Mouse (Mus musculus) forebrain, embryonic 16.5 days (tissue): ENCODE data around the gene Foxp1. TPM values are rescaled to one million over a fixed set of nuclear protein-coding genes. Genes with fewer than 3 reads are reported as not detected.

Source experiments
- ATAC-seq: fragments of 200-750 bp; cut with Nextera tagmentation; 2 replicates; pipeline ENCODE4 v1.8.0; 2017; ENCODE audit warnings: mild to moderate bottlenecking, moderate library complexity
- H3K27ac ChIP-seq: fragments of 300-500 bp; sonication (generic); 2 replicates; pipeline ENCODE4 v1.5.1; 2014; ENCODE audit warnings: low read length, control low read depth
- H3K27me3 ChIP-seq: fragments of 300-500 bp; sonication (generic); replicated peaks from 2 replicates; pipeline ENCODE4 v1.6.1; 2014; ENCODE audit warnings: low read length; ENCODE audit not compliant: control insufficient read depth, insufficient read depth
- H3K36me3 ChIP-seq: fragments of 300-500 bp; sonication (generic); 2 replicates; pipeline ENCODE4 v1.6.1; 2014; ENCODE audit not compliant: control insufficient read depth, insufficient read depth
- H3K4me1 ChIP-seq: fragments of 300-500 bp; sonication (generic); replicated peaks from 2 replicates; pipeline ENCODE4 v1.6.1; 2014; ENCODE audit warnings: low read length; ENCODE audit not compliant: control insufficient read depth, insufficient read depth
- H3K4me2 ChIP-seq: fragments of 300-500 bp; sonication (generic); 2 replicates; pipeline ENCODE4 v1.6.1; 2014; ENCODE audit warnings: mild to moderate bottlenecking, low read length, control low read depth
- H3K4me3 ChIP-seq: fragments of 300-500 bp; sonication (generic); replicated peaks from 2 replicates; pipeline ENCODE4 v1.5.1; 2014; ENCODE audit warnings: mild to moderate bottlenecking, low read length, control low read depth
- H3K9ac ChIP-seq: fragments of 300-500 bp; sonication (generic); replicated peaks from 2 replicates; pipeline ENCODE4 v1.6.1; 2014; ENCODE audit warnings: low read depth, low read length, control low read depth
- H3K9me3 ChIP-seq: fragments of 300-500 bp; sonication (generic); 2 replicates; pipeline ENCODE4 v1.6.1; 2016; ENCODE audit warnings: low read length; ENCODE audit not compliant: control insufficient read depth
- WGBS: fragments of 180-500 bp; shearing (Covaris S2); extraction: QIAGEN DNeasy Blood & Tissue Kit; methylation state at CpG from one replicate; pipeline ENCODE4 v1.1.7; 2014; 5-methylcytosine and 5-hydroxymethylcytosine counted together
- polyA plus RNA-seq: library from polyadenylated mRNA; unstranded; fragments of >200 nt; fragmentation: Nextera tagmentation; extraction: Ambion mirVana; gene quantifications from 2 replicates; pipeline ENCODE4 v1.2.1, GENCODE M21; 2015

The Foxp1 gene
- 115 and 123 TPM in 2 replicates for polyA plus RNA-seq

DNA sequence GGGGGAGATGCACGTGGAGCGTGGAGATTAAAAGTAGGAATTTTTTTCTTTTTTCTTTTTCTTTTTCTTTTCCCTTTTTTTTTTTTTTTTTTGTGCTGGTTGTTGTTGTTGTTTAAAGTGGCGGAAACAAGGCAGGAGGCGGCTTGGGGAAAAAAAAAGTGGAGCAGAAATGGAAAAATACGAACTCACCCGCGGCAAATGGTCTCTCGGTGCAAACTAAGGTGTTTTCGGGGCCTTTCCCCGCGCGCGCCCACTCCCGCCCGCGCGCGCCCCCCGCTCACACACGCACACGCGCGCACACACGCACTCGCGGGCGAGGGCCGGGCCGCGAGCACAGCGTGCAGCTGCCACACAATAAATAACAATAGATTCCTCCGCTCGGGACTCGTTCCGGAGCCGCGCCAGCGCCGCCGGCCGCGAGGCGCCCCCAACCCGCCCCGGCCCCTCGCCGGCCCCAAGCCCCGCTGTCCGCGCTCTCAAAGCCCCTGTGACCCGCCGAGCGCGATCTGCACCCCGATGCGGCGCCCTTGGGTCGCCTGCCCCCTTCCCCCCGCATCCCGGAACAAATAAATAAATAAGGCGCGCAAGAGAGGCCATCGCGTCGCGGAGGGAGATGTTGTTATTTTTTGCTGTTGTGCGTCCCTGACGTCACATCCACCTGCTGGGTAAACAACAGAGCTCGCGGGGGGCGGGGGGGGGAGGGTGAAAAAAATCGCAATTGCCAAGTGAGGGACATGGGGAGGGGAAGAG is at the start of gene Foxp1:
TSS of gene Foxp1 (minus strand) at position 363 of the 750 bp plus-strand sequence.
- peaks cover 17% of the 10 kb centered on the region for H3K4me1 ChIP-seq
- WGBS: under 1% methylated on average over 55 of the region's 72 CpGs
- H3K36me3 ChIP-seq: no peaks in the 10 kb centered on the region
- H3K9ac ChIP-seq: peak within 1 kb of the TSS; percentile 91
- H3K27ac ChIP-seq: peak within 1 kb of the TSS; percentile 98
- no peaks in the 10 kb centered on the region for H3K27me3 ChIP-seq
- peaks cover 4% of the 10 kb centered on the region; the same call in 1 of the 2 replicates for H3K9me3 ChIP-seq
- ATAC-seq: peak; percentile 52
- peak within 1 kb of the TSS; percentile 99 for H3K4me2 ChIP-seq
- H3K4me3 ChIP-seq: peak within 1 kb of the TSS; percentile 64

DNA sequence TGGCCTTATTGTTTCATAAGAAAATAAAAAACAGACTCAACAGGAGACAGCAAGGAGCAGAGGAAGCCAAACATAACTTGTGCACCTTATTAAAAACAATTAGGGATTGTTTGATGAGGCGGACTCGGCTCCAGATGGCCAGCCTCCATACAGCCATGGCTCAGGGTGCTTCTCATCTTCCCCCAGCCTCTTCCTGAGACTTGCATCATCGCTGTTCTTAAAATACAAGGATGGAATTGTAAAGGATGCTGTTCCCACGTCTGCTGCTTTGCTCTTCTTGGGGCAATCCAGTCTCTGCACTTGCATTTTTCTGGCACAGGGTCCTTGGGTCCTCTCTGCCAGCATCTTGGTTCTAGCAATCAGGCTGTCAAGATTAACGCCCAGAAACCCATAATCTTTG is 49.5 kb upstream of the Foxp1 start:
- H3K9me3 ChIP-seq: no peaks in the 10 kb centered on the region
- no peaks in the 10 kb centered on the region for H3K27me3 ChIP-seq
- H3K9ac ChIP-seq: no peak overlapping the region
- H3K4me1 ChIP-seq: peaks cover 3% of the 10 kb centered on the region; the same call in 1 of the 2 replicates
- H3K36me3 ChIP-seq: no peaks in the 10 kb centered on the region
- ATAC-seq: no peak
- H3K4me3 ChIP-seq: no peak overlapping the region
- H3K4me2 ChIP-seq: no peak overlapping the region
- no peak overlapping the region for H3K27ac ChIP-seq
- WGBS: 79% methylated on average over 5 of the region's 5 CpGs

DNA sequence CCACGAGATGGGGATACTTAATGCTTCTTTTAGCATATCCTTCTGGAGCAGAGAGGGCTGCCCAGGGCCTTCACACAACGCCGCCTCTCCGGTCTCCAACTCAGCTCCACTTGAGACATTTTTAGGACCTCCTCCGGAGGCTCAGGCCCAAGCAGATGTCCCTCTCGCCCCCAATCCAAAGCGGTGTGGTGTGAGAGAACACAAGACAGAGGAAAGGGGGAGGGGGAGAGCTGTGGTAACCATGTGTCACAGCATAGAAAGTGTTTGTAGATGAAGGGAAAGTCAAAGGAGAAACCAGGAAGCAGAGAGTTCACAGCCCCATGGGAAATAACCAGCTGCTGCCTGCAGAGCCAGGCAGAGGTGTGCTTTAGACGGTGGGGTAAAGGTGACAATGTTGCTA is 44.4 kb upstream of the Foxp1 start:
- ATAC-seq: no peak
- H3K36me3 ChIP-seq: no peaks in the 10 kb centered on the region
- H3K9me3 ChIP-seq: no peaks in the 10 kb centered on the region
- 82% methylated on average over 8 of the region's 8 CpGs for WGBS
- no peaks in the 10 kb centered on the region for H3K27me3 ChIP-seq
- H3K4me1 ChIP-seq: no peaks in the 10 kb centered on the region
- no peak overlapping the region for H3K4me3 ChIP-seq
- H3K27ac ChIP-seq: no peak overlapping the region
- H3K4me2 ChIP-seq: no peak overlapping the region
- H3K9ac ChIP-seq: no peak overlapping the region

DNA sequence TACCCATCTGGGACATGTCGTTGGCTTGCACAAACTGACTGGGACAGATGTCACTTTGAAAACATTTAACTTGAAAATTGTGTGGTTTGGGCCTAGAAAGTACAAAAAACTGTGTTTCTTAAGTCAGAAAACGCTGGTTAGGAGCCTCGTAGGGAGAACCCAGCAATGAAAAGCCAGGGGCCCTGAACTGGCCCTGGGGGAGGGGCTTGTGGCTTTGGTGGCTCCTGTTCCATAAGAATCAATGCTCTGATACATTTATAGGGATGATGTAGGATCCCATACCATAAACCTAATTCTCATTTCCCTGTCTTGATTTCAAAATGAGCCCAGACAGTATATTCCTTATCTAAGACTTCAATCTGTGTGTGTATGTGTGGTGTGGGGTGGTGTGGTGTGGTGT is 42.2 kb upstream of the Foxp1 start:
- no peaks in the 10 kb centered on the region for H3K4me1 ChIP-seq
- no peaks in the 10 kb centered on the region for H3K9me3 ChIP-seq
- no peak overlapping the region for H3K4me3 ChIP-seq
- H3K4me2 ChIP-seq: no peak overlapping the region
- no peak overlapping the region for H3K27ac ChIP-seq
- H3K36me3 ChIP-seq: no peaks in the 10 kb centered on the region
- no peak overlapping the region for H3K9ac ChIP-seq
- no peaks in the 10 kb centered on the region for H3K27me3 ChIP-seq
- 60% methylated on average over 3 of the region's 3 CpGs for WGBS
- no peak for ATAC-seq

- Histone ChIP-seq H3K9me3 (no peaks in the 10 kb centered on the region), H3K4me3 (no peak overlapping the region), H3K36me3 (no peaks in the 10 kb centered on the region), H3K9ac (no peak overlapping the region), H3K4me1 (no peaks in the 10 kb centered on the region), H3K27me3 (no peaks in the 10 kb centered on the region), H3K27ac (no peak overlapping the region), H3K4me2 (no peak overlapping the region)
- WGBS: 89% methylated on average over 5 of the region's 5 CpGs
- no peak for ATAC-seq
Observed at GRCm38 (mm10) chr6:99556950-99557349, 34.4 kb upstream of the Foxp1 start.

DNA sequence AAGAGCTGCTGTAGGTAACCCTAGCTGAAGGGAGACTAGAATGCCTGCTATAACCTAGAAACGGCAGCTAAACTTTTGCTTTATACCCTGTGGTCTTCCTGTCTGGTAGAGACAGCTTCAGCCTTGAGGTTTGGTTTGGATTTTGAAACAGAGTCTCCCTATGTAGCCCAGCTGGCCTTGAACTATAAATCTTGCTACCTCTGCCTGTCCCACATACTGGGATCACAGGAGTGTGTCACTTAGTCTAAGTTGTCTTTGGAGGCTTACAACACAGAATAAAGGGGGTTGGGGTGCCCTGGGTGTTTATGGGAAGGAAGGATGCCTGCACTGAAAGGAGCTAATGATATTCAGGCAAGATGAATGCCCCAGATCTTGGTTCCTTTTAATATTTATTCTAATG is 30.3 kb upstream of the Foxp1 start:
- Histone ChIP-seq H3K4me2 (no peak overlapping the region), H3K4me1 (no peaks in the 10 kb centered on the region), H3K27me3 (no peaks in the 10 kb centered on the region), H3K4me3 (no peak overlapping the region), H3K9me3 (no peaks in the 10 kb centered on the region), H3K9ac (no peak overlapping the region), H3K36me3 (no peaks in the 10 kb centered on the region), H3K27ac (no peak overlapping the region)
- WGBS: 93% methylated on average over 1 of the region's 1 CpGs
- no peak for ATAC-seq

DNA sequence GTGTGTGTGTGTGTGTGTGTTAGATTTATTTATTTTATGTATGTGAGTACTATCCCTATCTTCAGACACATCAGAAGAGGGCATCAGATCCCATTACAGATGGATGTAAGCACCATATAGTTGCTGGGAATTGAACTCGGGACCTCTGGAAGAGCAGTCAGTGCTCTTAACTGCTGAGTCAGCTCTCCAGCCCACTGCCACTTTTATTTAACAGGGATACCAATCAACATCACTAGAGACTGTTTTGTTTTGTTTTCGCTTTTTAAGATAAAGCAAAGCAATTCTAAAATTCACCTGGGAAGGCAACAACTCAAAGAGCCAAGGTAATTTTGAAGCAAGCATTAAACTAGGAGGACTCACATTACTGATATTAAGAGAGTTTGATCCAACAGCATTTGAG is 23.9 kb upstream of the Foxp1 start:
- no peak overlapping the region for H3K27ac ChIP-seq
- no peaks in the 10 kb centered on the region for H3K9me3 ChIP-seq
- H3K9ac ChIP-seq: no peak overlapping the region
- no peak overlapping the region for H3K4me2 ChIP-seq
- H3K4me1 ChIP-seq: no peaks in the 10 kb centered on the region
- WGBS: 97% methylated on average over 2 of the region's 2 CpGs
- no peak for ATAC-seq
- no peaks in the 10 kb centered on the region for H3K27me3 ChIP-seq
- H3K36me3 ChIP-seq: no peaks in the 10 kb centered on the region
- H3K4me3 ChIP-seq: no peak overlapping the region

DNA sequence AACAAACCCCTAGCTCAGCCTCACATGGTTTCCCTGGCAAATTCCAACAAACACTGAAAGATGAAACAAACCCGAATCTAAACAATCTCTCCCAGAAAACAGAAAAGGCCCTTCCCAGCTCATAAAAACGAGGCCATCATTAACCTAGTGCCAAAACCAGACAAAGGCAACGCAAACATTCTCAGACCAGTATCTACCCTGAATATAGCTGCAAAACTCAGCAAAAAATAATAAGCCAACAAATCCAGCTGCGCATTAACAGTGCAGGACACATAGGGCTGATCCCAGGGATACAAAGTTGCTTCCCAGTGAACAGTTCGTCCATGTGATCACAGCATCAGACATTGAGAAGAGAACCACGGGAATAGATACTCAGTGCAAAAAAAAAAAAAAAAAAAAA is 22.9 kb upstream of the Foxp1 start:
- Histone ChIP-seq H3K27me3 (no peaks in the 10 kb centered on the region), H3K27ac (no peak overlapping the region), H3K36me3 (no peaks in the 10 kb centered on the region), H3K9ac (no peak overlapping the region), H3K4me2 (no peak overlapping the region), H3K9me3 (no peaks in the 10 kb centered on the region), H3K4me3 (no peak overlapping the region), H3K4me1 (no peaks in the 10 kb centered on the region)
- WGBS: 73% methylated on average over 6 of the region's 6 CpGs
- no peak for ATAC-seq

- no peak overlapping the region for H3K4me3 ChIP-seq
- 51% methylated on average over 3 of the region's 3 CpGs for WGBS
- H3K36me3 ChIP-seq: no peaks in the 10 kb centered on the region
- no peak overlapping the region for H3K27ac ChIP-seq
- no peak overlapping the region for H3K4me2 ChIP-seq
- H3K9me3 ChIP-seq: no peaks in the 10 kb centered on the region
- ATAC-seq: no peak
- no peak overlapping the region for H3K9ac ChIP-seq
- no peaks in the 10 kb centered on the region for H3K4me1 ChIP-seq
- no peaks in the 10 kb centered on the region for H3K27me3 ChIP-seq
Observed at GRCm38 (mm10) chr6:99541105-99541504, 18.6 kb upstream of the Foxp1 start.

DNA sequence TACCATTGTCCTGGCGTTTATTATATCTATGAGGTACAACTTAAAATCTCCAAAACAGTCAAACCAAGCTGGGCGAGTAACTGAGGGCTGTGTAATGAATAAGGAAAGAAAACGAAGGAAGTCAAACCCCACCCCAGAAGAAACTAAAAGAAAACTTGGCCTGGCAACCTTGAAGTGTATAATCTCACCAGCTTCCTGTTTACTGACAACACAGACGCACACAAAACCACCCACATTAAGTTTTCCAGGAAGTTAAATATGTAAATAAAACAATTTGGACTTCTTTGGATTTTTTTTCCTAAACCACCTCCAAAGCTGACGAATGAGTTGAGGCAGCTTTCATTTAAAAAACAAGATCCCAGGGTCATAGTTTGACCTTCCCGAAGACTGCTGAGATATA is 18.1 kb upstream of the Foxp1 start:
- Histone ChIP-seq H3K4me1 (no peaks in the 10 kb centered on the region), H3K9ac (no peak overlapping the region), H3K4me2 (no peak overlapping the region), H3K27ac (no peak overlapping the region), H3K27me3 (no peaks in the 10 kb centered on the region), H3K4me3 (no peak overlapping the region), H3K9me3 (no peaks in the 10 kb centered on the region), H3K36me3 (no peaks in the 10 kb centered on the region)
- ATAC-seq: no peak
- 80% methylated on average over 6 of the region's 6 CpGs for WGBS
